Mouse (Mus musculus) ovary, postnatal 10 days (tissue): ENCODE data around the gene Fbxl8.
A peak's percentile ranks its signal among the peaks of the same experiment; 100 is the strongest.

Experiments
- DNase-seq: peaks from one replicate; pipeline ENCODE4 v3.0.0; 2022; ENCODE audit warnings: low spot score

The Fbxl8 gene

DNA sequence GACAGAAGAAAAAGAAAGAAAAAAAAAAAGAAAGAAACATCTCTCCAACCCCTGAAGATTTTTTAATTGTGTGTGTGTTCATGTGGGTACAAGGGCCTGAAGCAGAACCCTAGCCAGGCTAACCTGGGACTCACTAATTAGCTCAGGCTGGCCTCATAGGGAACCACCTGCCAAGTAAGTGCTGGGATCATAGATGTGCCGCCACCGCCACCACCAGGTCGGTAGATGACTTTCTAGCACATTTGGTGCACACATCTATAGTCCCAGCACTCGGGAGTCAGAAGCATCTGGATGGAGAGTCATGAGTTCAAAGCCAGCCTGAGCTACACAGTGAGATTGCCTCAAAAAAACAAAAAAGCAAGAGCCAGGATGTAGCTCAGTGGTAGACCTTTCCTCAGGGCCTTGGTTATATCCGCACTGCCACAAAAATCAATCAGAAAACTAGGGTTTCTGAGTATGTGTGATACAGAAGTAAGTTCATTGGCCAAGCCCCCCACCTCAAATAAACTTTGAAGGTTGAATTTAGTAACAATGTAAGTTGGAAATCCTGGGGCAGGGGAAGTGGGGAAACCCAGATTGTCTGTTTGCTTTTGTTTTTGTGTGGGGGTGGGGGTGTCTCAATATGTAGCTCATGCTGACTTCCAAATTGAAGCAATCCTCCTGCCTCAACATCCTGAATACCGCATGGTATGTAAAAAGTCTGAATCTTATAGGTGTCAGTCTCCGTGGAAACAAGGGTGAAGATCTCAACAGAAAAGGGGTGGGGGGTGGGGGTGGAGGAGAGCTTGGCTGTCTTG, 6.9 kb upstream of the Fbxl8 start:
- DNase-seq: no peak

DNA sequence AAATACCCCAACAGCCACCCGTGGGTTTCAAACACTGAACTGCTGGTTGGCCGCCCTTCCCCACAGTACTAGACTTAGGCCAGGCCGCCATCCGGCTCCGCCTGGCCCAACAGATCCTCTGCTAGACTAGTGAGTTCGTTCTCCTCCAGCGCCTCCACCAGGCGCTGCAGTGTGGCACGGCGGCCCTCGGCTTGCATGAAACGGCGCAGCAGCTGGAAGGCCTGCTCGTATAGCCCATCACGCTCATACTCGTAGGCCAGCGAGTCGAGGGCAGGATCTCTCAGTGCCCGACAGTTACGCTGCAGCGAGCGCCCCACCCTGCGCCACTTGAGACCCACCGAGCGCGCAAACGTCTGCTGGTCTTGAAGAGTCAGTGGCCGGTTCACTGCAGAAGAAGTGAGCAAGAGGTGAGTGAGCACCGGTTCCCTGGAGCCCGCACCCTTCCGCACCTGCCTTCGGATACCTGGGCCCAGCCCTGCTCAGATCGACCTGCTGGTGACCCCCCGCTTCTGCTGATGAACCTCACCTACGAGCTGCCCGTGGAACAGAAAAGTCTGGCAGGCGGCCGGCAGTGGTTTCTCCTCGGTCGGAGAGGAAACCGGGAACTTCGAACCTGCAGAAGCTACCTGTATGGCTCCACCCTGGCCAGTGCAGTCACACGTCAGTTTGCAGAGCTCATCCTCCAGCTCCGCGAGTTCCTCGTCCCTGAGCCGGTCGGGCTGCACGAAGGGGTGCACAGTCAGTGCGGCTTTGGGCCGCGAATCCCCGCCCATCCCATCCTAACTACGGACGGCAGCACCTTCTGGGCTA, 5.3 kb upstream of the Fbxl8 start:
- no peak for DNase-seq

DNA sequence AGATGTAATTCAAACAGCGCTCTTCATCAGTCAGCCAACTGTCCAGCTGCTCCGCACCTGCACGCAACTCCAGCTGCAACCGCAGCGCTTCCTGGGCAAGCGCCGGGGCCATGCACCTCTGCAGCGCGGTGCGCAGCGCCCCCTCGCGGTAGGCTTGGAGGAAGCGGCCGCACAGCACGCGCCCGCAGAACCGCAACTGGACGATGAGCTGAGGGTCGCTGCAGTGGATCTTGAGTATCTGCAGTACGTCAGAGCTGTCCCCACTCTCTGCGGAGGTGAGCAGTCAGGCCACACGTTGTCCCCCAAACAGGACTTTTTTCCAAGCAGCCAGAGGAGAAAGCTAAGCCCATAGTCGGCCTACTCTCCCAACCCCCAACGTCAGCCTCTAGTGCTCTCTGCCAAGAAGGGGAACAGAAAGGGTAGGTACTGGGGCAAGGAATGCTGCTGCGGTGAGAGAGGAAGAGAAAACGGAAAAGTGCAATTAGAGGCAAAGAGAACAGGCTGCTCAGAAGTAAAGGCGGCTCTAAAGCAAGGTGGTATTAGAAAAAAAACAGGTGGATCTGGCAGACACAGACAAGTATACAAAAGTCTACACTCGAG, 4.6 kb upstream of the Fbxl8 start:
- peak; percentile 65 for DNase-seq

DNA sequence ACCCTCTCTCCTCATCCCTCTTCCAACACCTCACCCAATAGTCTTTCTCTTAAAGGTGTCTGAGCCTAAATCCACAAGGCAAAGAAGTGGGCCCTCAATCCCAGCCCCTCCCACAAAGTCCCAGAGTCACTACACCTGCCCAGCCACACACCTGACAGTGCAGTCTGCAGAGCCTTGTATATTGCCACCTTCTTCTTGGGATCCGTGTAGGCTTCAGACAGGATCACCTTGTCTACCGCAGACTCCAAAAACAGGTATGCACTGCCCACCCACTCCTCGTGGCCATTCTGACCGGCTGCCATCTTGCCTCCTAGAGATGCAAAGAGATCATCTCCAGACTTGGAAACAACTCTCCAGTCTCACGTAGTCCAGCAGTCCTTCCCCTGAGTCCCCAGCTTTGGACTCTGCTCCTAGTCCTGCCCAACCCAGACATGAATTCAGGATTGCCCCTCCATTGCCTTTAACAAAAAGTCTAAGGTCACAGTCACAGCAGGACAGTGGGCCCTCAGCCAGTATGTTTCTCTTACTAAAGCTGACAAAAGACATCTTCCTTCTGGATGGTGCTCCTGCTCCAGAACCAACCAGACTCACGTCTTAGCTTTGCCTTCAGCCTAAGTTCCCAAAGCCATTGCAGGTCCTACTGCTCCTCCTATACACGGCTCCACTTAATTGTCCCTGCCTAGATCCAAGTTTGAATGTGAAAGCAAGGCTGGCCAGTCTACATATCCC, 3.9 kb upstream of the Fbxl8 start:
- no peak for DNase-seq

DNA sequence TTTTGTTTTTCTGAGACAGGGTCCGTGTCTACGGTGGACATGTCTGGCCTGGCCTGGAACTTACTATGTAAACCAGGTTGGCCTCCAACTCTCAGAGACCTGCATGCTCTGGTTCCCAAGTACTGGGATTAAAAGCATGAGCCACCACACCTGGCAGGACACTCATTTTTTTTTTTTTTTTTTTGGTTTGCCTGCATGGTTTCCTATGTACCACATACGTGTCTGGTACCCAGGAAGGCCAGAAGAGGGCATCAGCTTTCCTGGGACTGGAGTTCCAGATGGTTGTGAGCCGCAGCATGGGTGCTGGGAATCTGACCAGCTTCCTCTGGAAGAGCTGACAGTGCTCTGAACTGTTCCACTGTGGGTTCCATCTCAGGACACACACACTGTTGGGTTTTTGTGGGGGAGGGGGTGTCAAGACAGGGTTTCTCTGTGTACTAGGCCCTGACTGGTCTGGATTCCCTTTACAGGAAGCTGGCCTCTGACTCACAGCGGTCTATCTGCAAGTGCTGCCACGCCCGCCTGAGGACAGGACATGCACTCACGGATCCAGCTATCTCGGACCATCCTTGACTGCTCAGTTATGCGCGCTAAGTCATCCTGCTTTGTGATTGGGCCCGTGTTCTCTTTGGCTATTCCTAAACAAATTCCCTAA, 3.0 kb upstream of the Fbxl8 start:
- no peak for DNase-seq

DNA sequence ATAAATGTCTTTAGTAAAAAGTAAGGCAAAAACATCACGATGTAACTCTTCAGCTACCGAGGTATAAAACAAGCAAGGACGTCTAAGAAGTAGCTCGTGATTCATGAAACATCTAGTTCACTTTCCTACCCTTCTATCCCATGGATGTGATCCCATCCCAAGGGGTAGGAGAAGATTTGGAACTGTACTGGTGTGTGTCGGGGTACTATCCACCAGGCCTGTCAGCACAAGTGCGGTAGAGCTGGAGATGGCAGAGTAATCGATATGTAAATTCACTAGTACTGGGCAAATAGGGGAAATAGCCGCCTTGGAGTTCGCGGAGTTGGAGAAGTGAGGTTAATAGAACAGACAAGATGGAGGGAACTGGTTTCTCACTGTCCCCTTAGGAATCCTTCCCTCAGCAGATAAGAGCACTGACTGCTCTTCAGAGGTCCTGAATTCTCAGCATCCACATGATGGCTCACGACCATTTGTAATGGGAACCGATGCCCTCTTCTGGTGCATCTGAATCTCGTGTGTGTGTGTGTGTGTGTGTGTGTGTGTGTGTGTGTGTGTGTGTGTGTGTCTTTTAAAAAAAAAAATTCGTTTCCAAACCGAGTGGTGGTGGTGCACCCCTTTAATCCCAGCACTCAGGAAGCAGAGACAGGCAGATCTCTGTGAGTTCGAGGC, 1.1 kb upstream of the Fbxl8 start:
- no peak for DNase-seq

DNA sequence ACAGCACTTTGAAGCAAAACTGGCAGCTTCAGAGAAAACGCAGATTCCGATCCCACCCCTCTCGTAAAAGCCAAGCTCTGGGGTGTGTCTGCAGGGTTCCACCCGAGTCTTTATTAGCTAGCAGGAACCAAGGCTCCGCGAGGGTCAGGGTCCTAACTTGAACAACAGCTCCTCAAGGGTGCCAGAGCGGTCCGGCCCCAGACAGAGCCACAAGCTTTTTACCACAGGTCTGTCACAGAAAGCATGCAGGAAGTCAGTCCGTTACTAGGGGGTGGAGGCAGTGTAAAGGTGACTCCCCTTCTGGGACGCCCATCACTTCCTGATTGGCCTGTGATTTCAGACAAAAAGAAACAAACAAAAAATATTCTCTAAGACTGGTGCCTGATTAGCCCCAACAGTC, 680 bp downstream of the Fbxl8 start:
- no peak for DNase-seq

DNA sequence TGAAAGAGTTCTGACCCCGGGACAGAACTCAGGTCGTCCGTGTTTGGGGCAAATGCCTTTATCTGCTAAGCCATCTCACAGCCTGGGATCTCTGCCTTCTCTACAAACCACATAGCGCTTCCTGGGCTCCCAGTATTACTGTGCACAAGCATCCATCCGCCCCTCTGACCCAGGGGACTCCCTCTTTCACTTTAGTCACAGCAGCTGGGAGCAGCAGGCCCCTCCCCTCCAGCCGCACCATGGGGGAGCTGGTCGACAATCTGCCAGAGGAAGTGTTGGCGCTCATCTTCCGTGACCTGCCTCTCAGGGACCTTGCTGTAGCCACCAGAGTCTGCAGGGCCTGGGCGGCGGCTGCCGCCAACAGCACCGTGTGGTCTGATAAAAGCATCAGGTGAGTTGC, 2.3 kb downstream of the Fbxl8 start:
- no peak for DNase-seq

DNA sequence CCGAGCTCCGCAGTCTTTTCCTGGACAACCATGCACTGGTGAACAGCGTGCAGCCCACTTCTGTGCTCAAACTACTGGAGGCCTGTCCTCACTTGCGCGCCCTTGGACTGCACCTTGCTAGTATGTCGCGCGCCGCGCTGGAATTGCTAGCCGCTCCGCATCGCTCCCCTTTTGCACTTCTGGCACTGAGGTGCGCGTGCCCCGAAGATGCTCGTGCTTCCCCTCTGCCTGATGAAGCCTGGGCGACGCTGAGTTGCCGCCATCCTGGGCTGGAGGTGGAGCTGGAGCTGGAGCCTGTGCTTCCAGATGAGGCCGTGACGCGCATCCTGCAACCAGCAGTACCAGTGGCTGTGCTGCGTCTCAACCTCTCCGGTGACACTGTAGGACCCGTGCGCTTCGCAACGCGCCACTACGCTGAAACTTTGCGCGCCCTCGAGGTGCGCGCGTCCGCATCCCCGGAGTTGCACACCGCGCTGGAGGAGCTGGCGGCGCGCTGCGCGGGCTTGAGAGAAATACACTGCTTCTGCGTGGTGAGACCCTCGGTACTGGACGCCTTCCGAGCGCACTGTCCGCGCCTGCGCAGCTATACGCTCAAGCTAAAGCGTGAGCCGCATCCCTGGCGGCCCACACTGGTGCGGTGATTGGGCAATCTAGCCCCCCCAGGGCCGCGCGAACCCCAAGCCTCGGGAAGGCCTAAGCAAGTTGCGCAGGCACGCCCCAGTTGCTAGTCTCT, 4.1 kb downstream of the Fbxl8 start:
- no peak for DNase-seq

DNA sequence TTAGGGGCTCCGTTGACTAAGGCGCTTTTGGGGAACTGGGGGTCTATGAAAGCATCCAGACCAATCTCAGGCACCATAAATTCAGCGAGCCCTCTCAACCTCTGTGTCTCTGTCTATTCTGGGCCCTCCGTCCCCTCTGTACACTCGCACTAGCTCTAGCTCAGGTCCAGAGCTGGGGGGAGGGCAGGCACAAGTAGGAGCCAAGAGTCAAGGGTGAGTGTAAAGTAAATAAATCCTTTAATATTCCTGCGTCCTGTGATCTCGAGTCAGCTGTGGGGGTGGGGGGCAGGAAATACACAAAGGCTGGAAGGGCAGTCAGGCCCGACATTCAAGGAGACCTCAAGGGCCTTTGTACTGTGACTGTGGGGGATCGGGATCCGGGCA, 4.6 kb downstream of the Fbxl8 start:
- DNase-seq: no peak

DNA sequence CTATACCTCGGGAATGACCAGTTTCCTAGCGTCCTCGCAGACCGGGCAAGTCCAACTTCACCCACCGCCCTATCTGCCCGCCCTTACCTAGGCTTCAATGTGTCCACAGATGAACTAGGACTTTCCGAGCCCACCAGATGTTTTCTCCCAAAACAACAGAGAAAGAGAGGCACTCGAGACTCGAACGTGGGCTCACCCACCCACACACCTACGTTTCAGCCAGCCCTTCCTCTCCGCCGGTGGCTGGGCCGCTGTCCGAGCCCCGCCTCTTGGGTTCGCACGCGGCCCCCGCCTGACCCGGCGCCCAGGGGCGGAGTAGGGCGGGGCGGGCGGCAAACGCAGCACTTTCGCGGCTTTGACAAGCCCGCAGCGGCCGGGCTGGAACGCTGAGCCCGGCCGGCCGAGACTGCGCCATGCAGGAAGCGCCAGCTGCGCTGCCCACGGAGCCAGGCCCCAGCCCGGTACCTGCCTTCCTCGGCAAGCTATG, 5.1 kb downstream of the Fbxl8 start, which contains the start of gene Hsf4:
Gene Hsf4 (plus strand): TSS at position 341 of the 487 bp plus-strand sequence.
- DNase-seq: no peak

DNA sequence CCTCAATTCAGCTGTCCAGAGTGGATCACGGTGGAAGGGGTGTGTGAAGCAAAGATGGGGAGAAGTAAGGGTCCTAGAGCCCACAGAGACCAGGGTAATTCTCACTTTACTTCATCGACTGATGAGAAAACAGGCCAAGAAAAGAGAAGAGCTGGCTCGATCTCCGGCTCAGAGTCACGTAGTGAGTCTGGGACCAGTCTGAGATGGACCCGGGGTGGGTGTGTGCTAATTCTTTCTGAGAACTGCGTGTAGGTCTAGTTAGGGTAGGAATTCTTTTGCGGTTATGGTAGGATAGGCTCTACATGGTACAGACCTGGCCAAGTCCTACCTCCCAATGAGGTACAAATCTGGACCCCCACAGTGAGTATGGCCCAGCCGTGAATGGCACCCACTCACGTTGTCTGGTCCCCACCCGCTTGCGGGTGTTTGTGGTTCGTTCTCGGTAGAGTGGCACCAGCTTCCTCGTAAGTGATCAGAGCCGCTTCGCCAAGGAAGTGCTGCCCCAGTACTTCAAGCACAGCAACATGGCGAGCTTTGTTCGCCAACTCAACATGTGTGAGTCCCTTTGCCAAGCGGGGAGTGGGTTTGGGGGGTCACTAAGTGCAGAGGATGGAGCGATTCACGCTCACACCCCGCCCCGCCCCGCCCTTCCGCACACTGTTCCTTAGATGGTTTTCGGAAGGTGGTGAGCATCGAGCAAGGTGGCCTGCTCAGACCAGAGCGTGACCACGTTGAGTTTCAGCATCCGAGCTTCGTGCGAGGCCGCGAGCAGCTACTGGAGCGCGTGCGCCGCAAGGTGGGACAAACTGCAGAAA, 5.9 kb downstream of the Fbxl8 start:
- DNase-seq: no peak

DNA sequence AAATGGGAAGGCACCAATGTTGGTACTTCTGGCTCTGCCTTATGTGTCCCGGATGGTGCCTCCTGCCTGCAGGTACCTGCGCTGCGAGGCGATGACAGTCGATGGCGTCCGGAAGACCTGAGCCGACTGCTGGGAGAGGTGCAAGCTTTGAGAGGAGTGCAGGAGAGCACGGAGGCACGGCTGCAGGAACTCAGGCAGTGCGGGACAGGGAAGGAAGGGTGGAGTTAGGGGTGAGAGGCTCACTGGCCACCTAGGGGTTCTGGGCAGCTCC, 6.4 kb downstream of the Fbxl8 start:
- DNase-seq: no peak

DNA sequence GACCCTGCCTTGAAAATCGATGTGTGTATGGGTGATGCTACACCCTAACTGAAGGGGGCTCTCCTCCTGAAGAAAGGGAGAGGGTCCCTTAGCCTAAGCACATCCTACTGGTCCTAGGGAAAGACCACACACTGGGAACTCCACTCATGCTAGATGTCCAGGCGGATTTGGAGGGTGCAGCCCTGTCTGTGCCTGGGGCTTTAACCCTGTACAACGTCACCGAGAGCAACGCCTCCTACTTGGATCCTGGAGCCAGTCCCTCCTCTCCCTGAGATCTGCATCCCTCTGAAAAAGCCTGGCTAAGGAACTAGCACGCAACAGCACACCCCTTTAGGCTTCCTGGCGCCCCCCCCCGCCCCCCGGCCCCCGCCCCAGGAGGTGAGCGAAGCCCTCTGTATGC, 10.9 kb downstream of the Fbxl8 start:
- no peak for DNase-seq

DNA sequence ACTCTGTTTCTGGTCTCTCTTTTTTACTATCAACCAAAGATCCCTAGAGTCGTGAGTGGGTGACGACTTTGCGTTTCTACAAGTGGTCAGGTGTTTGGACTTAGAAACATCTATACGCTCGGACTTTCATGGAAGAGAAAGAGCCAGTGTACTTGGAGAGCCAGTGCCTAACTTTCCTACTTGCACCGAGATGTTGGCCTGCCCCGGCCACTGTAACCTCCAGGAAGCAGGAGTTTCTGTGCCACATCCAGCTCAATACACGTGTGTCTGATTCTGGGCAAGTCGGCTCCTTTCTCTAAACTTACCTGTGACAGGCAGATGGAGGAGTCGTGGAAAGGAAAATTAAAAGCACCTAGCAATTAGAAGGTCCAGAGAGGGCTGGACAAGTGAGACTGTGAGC, 11.4 kb downstream of the Fbxl8 start, which contains the start of gene Nol3:
Gene Nol3 (plus strand): TSS at position 301 of the 400 bp plus-strand sequence.
- no peak for DNase-seq

DNA sequence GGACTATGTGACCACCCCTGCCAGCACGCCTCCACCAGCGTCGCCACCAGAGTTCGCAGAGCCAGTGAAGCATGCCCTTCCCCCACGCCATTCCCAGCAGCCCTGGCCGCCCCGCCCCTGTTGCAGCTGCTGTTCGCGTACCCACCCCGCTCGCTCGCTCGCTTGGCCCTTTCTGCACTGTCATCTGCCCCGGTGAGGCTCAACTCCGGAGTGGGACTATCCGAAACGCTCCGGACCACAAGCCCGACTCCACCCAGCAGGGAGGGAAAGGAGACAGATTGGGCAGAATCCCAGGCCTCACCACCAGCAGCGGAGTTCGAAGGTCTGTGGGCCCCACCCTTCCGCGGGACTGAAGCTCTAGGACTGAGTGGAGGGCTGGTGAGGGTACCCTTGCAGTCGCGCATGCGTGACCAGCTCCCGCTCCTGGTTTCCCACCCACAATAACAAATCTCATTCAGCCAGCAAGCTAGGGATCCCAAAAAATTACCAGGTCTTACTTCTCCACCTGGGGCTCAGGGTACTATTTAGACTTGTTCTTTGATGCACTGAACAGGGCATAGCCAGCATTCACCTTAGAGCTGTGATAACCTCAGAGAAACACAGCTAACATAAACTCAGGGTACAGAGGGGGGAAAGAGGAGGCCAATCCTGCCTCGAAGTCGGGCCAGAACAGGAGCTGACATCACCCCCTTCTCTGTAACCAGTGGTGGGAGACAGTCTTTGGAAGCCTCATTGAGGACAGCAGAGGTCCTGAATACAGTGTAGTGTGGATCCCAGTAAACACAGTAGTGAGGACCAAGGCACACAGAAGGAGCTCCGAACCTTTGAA, 12.1 kb downstream of the Fbxl8 start:
- DNase-seq: no peak

DNA sequence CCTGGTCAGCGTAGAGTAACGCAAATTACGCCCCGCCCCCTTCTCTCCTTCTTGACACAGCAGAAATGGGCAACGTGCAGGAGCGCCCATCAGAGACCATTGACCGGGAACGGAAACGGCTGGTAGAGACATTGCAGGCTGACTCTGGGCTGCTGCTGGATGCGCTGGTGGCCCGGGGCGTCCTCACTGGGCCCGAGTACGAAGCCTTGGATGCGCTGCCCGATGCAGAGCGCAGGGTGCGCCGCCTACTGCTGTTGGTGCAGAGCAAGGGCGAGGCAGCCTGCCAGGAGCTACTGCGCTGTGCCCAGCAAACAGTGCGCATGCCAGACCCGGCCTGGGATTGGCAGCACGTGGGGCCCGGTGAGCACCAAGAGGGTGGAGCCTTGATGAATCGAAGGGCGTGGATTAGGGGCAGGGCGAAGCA, 14.5 kb downstream of the Fbxl8 start:
- no peak for DNase-seq

DNA sequence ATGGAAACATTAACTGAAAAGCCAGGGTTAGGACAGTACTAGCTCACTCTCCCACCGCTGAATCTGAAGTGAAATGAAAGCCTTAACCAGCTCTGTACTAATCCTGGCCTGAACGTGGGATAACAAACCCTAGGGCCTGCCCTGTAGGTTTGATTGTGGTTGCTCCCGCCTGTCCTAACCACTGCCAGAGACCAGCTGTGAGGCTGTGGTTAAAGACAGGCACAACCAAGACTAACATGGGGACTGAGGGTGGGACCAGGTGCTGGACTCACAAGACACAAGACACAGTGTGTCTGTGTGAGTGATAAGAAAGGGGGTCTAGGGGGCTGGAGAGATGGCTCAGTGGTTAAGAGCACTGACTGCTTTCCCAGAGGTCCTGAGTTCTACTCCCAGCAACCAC, 16.1 kb downstream of the Fbxl8 start:
- no peak for DNase-seq

DNA sequence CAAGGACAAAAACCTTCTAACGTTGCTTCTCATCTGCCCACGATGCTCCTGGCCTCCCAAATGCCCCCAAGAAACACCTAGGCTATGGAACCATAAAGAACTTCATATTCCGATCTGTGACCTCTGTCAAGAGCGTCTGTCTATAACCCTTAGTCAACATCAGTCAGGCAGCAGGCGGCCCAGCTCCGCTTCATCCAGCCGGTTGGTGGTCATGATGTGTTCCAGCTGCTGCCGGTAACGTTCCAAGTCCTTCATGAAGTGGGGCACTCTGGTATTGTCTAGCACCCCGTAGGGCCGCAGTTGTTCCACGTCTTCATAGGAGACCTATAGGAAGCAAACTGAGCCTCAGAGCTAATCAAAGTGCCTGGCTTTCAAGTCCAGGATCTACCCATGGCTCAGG, 17.4 kb downstream of the Fbxl8 start:
- no peak for DNase-seq
